Mouse (Mus musculus) cortical plate, adult 2 months (tissue): ENCODE data around the gene Tab3.

Source experiments
- CTCF ChIP-seq: fragments of 200-500 bp; IDR thresholded peaks from 2 replicates; pipeline ENCODE4 v1.5.1; 2011; ENCODE audit warnings: mild to moderate bottlenecking, control low read depth, low read length; ENCODE audit not compliant: insufficient read depth; ENCODE audit errors: extremely low read depth
- POLR2A ChIP-seq: fragments of 200-500 bp; IDR thresholded peaks from 2 replicates; pipeline ENCODE4 v1.6.1; 2011; ENCODE audit warnings: mild to moderate bottlenecking, low read length, control low read depth; ENCODE audit not compliant: insufficient read depth; ENCODE audit errors: extremely low read depth

GRCm38 (mm10) chrX:85676808-85677207 lies 103.0 kb downstream of the Tab3 start:
- TF ChIP-seq POLR2A (no peak), CTCF (peak; percentile 53; the same call in 1 of the 2 replicates)
